ENCODE assay signal across 8 mouse cellular contexts in the genomic region with DNA sequence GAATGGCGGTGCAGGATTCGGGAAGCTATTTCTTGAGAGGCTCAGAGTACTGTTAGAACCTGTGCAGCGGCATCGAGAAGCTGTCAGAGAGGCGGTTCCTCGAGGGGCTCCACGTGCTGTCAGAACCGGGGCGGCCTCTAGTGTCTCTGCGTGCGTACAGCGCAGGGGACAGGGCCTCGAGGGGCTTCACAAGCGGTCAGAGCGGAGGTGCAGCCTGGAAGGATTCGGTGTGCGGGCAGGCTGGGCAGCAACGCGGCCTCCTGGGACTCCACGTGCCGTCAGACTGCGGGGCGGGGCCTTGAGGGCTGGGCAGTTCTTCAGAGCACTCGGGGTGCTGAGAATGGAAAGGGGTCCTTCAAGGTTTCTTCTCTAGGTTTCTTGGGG. TPM values are rescaled to one million over a fixed set of nuclear protein-coding genes. Genes with fewer than 3 reads are reported as not detected.
DNase-seq lines count a peak whose midpoint lies in the region; ATAC-seq and TF ChIP-seq lines count a peak whose summit lies in the region.

No protein-coding gene starts in this region.

- H3K27me3 ChIP-seq in erythroblast, embryonic 14.5 days (ENCODE audit: control insufficient read depth) = peaks cover 2% of the 10 kb centered on the region; the same call in 1 of the 2 replicates
- no peaks in the 10 kb centered on the region for H3K27me3 ChIP-seq in limb, embryonic 14.5 days (ENCODE audit: control insufficient read depth, insufficient read depth, low read length)
- H3K27me3 ChIP-seq in neural tube, embryonic 12.5 days (replicated peaks) = peaks cover 7% of the 10 kb centered on the region; the same call in 1 of the 2 replicates

- under 1% methylated on average over 24 of the region's 24 CpGs for WGBS in limb, embryonic 14.5 days
- WGBS in neural tube, embryonic 12.5 days = under 1% methylated on average over 24 of the region's 24 CpGs

- H3K36me3 ChIP-seq in erythroblast, embryonic 14.5 days (ENCODE audit: control insufficient read depth) = peaks cover 19% of the 10 kb centered on the region
- H3K36me3 ChIP-seq in limb, embryonic 14.5 days (ENCODE audit: control insufficient read depth, insufficient read depth, low read length) = no peaks in the 10 kb centered on the region
- H3K36me3 ChIP-seq in neural tube, embryonic 12.5 days = no peaks in the 10 kb centered on the region

- peak overlapping the region; percentile 84 for H3K4me2 ChIP-seq in limb, embryonic 14.5 days (replicated peaks; ENCODE audit: low read depth, low read length, severe bottlenecking)
- H3K4me2 ChIP-seq in neural tube, embryonic 12.5 days (replicated peaks) = peak overlapping the region; percentile 95

- intact Hi-C loops in left cerebral cortex, postnatal 14 days (cut with DNase I) = loop anchor here (2.0 kb wide), 1 partner anchor 104 kb away; no protein-coding TSS in a partner anchor

- TF ChIP-seq POLR2A in limb, embryonic 14.5 days (IDR thresholded peaks at IDR 0.05; ENCODE audit: borderline replicate concordance, extremely low read depth, insufficient read depth, insufficient read length) = no peak

- peak; percentile 69 for ATAC-seq in limb, embryonic 14.5 days (ENCODE audit: low FRiP score, low read depth)
- ATAC-seq in neural tube, embryonic 12.5 days (ENCODE audit: low FRiP score, low read depth) = peak; percentile 81

- peak overlapping the region; percentile 34 for H3K9ac ChIP-seq in limb, embryonic 14.5 days (ENCODE audit: low read depth, low read length, severe bottlenecking)
- peak overlapping the region; percentile 35; the same call in 1 of the 2 replicates for H3K9ac ChIP-seq in neural tube, embryonic 12.5 days

- peak overlapping the region; percentile 72 for H3K4me3 ChIP-seq in erythroblast, embryonic 14.5 days (replicated peaks)
- H3K4me3 ChIP-seq in limb, embryonic 14.5 days (replicated peaks; ENCODE audit: low read length) = peak overlapping the region; percentile 64
- H3K4me3 ChIP-seq in neural tube, embryonic 12.5 days = peak overlapping the region; percentile 49

- no peaks in the 10 kb centered on the region for H3K9me3 ChIP-seq in erythroblast, embryonic 14.5 days (ENCODE audit: control insufficient read depth, low read length)
- H3K9me3 ChIP-seq in limb, embryonic 14.5 days (ENCODE audit: control insufficient read depth, low read length) = no peaks in the 10 kb centered on the region
- no peaks in the 10 kb centered on the region for H3K9me3 ChIP-seq in neural tube, embryonic 12.5 days

- peak; percentile 74 for DNase-seq in adrenal gland, postnatal 14 days
- DNase-seq in adrenal gland, adult 8-10 months = no peak
- peak; percentile 18 for DNase-seq in 3134 (ENCODE audit: extremely low read depth, insufficient read length, low spot score)
- DNase-seq in limb, embryonic 14.5 days (ENCODE audit: low spot score) = no peak
- no peak for DNase-seq in ovary, postnatal 36 days (ENCODE audit: low spot score)
- no peak for DNase-seq in left cerebral cortex, postnatal 14 days (ENCODE audit: low spot score in 2 of 2)

- no peak overlapping the region for H3K27ac ChIP-seq in limb, embryonic 14.5 days (replicated peaks; ENCODE audit: low read depth, low read length)
- no peak overlapping the region for H3K27ac ChIP-seq in neural tube, embryonic 12.5 days

- H3K4me1 ChIP-seq in erythroblast, embryonic 14.5 days (ENCODE audit: control insufficient read depth) = peaks cover 24% of the 10 kb centered on the region
- peaks cover 6% of the 10 kb centered on the region; the same call in 1 of the 2 replicates for H3K4me1 ChIP-seq in limb, embryonic 14.5 days (ENCODE audit: control insufficient read depth, insufficient read depth, low read length)
- peaks cover 14% of the 10 kb centered on the region; the same call in 1 of the 2 replicates for H3K4me1 ChIP-seq in neural tube, embryonic 12.5 days

RNA-seq across cellular contexts. Expression of a gene that starts 0.6 kb away (rescaled TPM):
- total RNA-seq in adrenal gland, postnatal 14 days (2021) = 7.9 and 8.0 TPM in 2 replicates
- total RNA-seq in adrenal gland, adult 8-10 months (2022) = 10 to 100 TPM in 1 of 4 experiments, 1 to 10 TPM in 3; 7.1 to 10.7 (median 8.0) TPM
- 0.01 TPM in 1 of 2 replicates, not detected in the other for polyA plus RNA-seq in erythroblast, embryonic 14.5 days (2012)
- 1.7 and 2.5 TPM in 2 replicates for polyA plus RNA-seq in limb, embryonic 14.5 days (2012; rRNA removed)
- polyA plus RNA-seq in limb, embryonic 14.5 days (2014; fragmentation: Nextera tagmentation; extraction: Ambion mirVana) = 2.8 and 4.3 TPM in 2 replicates
- 2.0 and 2.2 TPM in 2 replicates for polyA plus RNA-seq in neural tube, embryonic 12.5 days (2016; fragmentation: Nextera tagmentation; extraction: Ambion mirVana)
- 1 to 10 TPM; 4.6 to 5.0 TPM for total RNA-seq in left cerebral cortex, postnatal 14 days (2021)

RNA-seq across cellular contexts. Expression of a gene that starts 38.2 kb away (rescaled TPM):
- total RNA-seq in adrenal gland, postnatal 14 days (2021) = 0.30 TPM in 1 of 2 replicates, not detected in the other
- total RNA-seq in adrenal gland, adult 8-10 months (2022) = under 1 TPM; 0.20 to 0.62 (median 0.36) TPM
- polyA plus RNA-seq in erythroblast, embryonic 14.5 days (2012) = not detected in 2 replicates
- 0.23 and 0.50 TPM in 2 replicates for polyA plus RNA-seq in limb, embryonic 14.5 days (2012; rRNA removed)
- 0.47 and 0.63 TPM in 2 replicates for polyA plus RNA-seq in limb, embryonic 14.5 days (2014; fragmentation: Nextera tagmentation; extraction: Ambion mirVana)
- polyA plus RNA-seq in neural tube, embryonic 12.5 days (2016; fragmentation: Nextera tagmentation; extraction: Ambion mirVana) = 0.24 and 0.38 TPM in 2 replicates
- under 1 TPM; 0.17 to 0.40 TPM for total RNA-seq in left cerebral cortex, postnatal 14 days (2021)

RNA-seq across cellular contexts. Expression of a gene that starts 39.8 kb away (rescaled TPM):
- 3.7 and 3.8 TPM in 2 replicates for total RNA-seq in adrenal gland, postnatal 14 days (2021)
- total RNA-seq in adrenal gland, adult 8-10 months (2022) = 1 to 10 TPM; 7.3 to 9.7 (median 8.5) TPM
- polyA plus RNA-seq in erythroblast, embryonic 14.5 days (2012) = 0.01 TPM in 1 of 2 replicates, not detected in the other
- 6.3 and 7.6 TPM in 2 replicates for polyA plus RNA-seq in limb, embryonic 14.5 days (2012; rRNA removed)
- 11.4 and 13.2 TPM in 2 replicates for polyA plus RNA-seq in limb, embryonic 14.5 days (2014; fragmentation: Nextera tagmentation; extraction: Ambion mirVana)
- polyA plus RNA-seq in neural tube, embryonic 12.5 days (2016; fragmentation: Nextera tagmentation; extraction: Ambion mirVana) = 16.5 and 18.0 TPM in 2 replicates
- total RNA-seq in left cerebral cortex, postnatal 14 days (2021) = 10 to 100 TPM; 20.3 to 22.2 TPM

Comparison
In these comparisons a context has a peak if more than half of its experiments do, and no peak if none do; other contexts are left out.
1. DNase-seq: peak in adrenal gland, postnatal 14 days (single experiment) and 3134 (single experiment); none in adrenal gland, adult 8-10 months (single experiment), limb, embryonic 14.5 days (single experiment), ovary, postnatal 36 days (single experiment) and left cerebral cortex, postnatal 14 days (0 of 2).
2. Peak in every context shown above with its lines, with median percentiles within 50 percentile points of each other: H3K4me3 ChIP-seq.